Mouse (Mus musculus): ENCODE data around the gene Dnajc4.
A peak's percentile ranks its signal among the peaks of the same experiment; 100 is the strongest.

The Dnajc4 gene

DNA sequence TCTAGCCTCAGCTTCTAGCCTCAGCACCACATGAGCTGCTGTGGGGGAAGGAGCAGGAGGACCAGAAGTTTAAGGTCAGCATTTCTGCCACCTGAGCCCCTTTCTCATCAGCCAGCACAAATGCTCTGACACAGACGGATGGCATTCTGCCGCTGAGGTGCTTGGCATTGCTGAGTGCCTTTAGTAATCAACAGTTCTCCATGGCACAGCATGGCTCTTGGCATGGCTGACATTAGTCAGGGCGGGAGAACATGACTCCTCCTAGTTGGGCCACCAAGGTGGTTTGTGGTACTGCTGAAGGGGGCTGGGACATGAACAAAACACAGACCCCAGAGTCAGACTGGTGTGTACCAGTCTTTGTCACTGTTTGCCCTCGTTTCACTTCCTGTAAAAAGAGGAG is 44.2 kb downstream of the Dnajc4 start:
- DNase-seq (ENCODE audit: low spot score) = no peak

DNA sequence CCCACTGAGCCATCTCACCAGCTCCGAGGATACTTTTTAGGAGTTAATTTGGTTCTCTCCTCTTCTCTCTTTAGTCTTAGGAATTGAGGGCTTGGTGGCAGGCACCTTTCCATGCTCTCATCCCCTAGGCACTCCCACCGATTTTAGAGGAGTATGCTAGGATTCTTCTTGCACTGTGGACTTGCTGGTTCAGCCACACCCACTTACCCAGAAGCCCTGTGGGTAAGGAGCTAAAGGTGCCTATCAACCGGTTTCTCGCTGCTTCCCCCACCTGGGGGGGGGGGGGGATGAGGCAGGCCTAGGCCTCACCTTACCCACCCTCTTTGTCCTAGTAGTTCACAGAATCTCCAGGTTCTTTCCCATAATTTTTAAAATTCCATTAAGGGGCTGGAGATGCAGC is 44.6 kb downstream of the Dnajc4 start:
- DNase-seq (ENCODE audit: low spot score) = no peak

DNA sequence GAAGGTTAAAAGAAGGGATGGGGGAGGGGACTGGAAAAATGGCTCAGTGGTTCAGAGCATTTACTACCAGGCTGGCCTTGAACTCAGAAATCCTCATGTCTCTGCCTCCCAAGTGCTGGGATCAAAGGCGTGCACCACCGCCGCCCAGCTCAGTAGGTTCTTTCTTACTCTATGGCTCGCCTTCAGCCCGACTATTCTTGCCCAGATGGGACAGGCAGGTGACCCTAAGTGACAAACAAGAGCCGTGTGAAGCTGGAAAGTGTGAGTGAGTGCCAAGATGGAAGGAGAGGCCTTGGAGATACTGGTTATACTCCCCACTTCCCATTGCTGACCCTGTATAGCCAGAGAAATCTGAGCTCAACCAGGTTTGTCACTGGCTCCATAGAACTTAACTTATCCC is 48.7 kb downstream of the Dnajc4 start:
- no peak for DNase-seq (ENCODE audit: low spot score)

DNA sequence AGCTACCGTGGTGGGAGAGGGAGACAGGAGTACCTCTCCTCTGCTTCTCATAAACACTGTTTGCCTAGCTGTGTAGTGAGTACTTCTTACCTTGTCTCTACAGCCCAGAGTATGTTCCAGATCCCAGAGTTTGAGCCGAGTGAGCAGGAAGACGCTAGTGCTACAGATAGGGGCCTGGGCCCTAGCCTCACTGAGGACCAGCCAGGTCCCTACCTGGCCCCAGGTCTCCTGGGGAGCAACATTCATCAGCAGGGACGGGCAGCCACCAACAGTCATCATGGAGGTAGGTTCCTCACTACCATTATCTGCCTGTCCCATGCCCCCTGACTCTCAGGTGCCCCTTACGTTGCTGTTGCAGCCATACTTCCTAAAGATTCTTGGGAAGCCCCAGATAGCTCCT is 49.6 kb downstream of the Dnajc4 start:
- DNase-seq (ENCODE audit: low spot score) = no peak

DNA sequence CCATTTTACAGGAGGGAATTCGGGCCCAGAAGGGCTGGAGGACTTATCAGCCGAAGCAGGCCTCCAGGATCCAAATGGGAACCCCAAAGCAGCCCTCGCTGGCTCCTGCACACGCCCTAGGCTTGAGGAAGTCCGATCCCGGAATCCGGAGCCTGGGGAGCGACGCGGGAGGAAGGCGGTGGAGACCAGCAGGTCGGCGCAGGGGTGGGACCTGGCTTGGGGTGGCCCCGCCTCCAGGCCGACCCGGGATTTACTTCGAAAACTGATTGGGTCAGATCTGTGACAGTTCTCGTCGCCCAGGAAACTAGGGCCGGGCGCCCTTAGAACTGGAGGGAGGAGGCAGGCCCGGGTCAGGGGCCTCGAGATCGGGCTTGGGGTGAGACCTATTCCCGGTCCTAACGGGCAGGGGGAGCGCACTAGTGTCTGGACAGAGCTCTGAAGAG is 50.1 kb downstream of the Dnajc4 start, which contains the start of gene Gpr137:
Gene Gpr137 (minus strand): TSS at position 232 of the 443 bp plus-strand sequence.
- DNase-seq (ENCODE audit: low spot score) = peak; percentile 89

DNA sequence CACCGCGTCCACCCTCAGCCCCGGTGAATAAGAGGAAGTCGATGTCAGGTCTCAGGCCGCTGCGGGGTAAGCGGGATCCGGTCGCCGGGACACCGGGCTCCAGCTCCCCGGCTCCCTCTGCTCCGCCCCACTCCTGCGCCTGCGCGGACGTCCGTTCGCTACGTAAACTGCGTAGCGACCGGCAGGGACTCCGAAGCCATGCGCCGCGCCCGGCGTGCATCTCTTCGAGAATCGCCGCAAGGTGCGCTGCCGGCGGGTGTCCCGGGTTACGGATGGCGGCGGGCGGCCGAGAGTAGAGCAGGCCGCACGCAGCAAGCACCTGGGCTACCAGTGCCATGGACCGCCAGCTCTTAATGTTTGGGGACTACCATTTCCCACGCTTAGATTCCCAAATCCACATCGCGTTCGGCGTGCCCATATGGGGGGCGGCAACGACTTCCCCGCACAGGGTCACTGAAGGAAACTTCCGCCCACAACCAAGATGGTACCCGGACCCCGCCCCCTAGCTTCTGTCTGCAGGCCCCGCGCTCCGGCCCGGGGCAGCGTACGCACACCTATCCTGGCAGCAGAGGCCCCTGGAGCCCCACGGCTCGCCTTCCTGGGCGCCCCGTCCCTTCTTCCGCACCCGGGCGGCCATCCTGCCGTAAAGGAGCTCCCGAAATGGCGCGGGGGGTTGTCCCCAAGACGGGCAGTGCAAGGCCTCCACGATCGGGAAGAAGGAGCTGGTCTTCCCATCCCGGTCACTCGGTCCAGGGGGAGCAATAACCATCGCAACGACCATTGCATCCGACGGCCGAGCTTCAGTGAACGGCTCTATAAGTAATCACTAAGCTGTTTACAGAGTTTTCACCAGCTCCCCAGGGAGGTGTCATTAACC is 50.8 kb downstream of the Dnajc4 start, which contains the start of gene Bad:
Gene Bad (plus strand): TSS at position 490 of the 877 bp plus-strand sequence.
- peak; percentile 89 for DNase-seq (ENCODE audit: low spot score)

DNA sequence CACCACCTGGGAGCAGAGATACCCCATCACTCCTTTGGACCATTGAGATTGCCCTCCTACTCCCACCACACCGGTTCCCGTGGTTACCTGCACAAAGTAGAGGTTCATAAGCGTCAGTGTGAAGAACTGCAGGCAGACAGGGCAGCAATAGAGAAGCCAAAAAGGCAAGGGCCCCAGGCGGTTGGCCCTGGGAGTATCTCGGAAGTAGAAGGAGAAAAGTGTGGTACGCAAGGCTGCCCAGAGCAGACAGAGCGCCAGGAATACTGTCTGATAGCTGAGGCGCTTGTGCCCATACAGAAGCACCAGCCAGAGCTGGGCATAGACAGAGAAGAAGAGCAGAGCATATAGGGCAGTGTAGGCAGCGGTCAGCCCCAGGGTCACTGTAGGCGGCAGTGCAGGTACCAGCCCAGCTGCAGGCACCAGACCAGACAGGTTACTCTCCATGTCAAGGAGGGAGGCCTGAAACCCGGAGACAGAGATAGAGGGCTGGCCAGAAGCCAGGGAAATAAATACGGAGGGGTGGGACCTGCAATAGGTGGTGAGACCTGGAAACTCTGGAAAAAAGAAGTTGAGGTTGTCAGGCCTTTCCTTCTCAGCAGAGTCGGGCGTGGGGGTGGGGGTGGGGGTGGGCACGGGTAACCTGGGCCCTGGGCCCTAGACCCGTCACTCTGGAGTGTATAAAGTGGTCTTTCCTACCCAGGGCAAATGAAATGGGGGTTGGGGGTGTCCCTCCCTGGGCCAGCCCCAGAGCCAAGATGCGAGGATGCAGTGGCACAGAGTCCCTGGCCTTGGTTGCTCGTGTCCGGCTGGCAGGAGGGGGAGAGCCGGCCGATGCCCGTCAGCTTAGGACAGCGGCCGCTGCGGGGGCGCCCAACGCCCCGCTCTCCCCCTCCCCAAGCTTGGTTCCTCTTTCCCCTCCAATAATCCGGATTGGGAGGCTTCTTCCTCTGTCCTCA is 51.7 kb downstream of the Dnajc4 start:
- peak; percentile 31 for DNase-seq (ENCODE audit: low spot score)

DNA sequence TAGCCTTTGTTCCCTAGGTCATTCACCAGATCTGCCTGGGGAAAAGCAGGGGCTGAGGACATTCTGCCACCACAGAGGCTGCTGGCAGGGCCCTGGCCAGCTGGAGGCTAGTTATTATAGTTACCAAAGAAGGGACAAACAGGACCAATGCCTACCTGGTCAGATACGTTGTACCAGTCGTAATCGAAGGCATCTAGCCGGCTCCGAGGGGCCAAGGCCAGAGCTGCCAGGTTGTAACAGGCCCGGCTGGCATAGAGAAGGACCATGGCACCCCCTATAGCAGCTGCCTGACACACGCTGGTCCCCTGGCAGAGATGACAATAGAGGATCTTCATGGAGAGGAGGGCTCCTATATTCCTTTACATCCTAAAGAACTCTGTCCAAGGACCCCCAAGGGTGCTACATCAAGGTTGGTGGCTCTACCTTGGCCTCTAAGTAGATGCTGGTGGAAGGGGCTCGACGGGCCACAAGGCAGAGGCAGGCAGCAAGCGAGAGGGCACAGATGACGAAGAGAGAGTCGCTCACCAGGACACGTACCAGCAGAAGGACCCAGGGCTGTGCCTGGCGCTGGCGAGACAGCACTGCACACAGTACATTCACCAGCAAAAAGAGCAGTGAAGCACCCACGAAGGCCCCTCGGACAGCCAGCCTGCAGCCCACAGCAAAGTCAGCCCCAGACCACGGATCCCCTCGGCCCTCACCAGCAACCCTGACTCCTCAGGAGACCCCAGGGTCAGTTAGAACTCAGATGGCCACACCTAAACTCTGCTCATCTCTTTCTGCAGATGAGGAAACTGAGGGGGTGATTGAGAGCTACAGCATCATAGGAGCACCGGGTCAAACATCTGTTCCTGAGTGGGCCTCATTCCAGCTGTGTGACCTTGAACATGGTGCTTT is 53.0 kb downstream of the Dnajc4 start:
- no peak for DNase-seq (ENCODE audit: low spot score)
